14 mouse cellular contexts compared by ENCODE assay signal in genomic region chr13:42298302-42298701, GRCm38 (mm10). TPM values are rescaled to one million over a fixed set of nuclear protein-coding genes. Genes with fewer than 3 reads are reported as not detected.
DNase-seq lines count a peak whose midpoint lies in the region; ATAC-seq lines count a peak whose summit lies in the region.
"Had no signal": no experiment of that assay in that cellular context is flagged by ENCODE, and none has a peak within 500 bp of the region (broad histone marks: within the 10 kb centered on the region; RNA-seq: fewer than 3 reads in every experiment).

No protein-coding gene starts in this region.

- H3K27me3 ChIP-seq in kidney, embryonic 14.5 days (ENCODE audit: control insufficient read depth, insufficient read depth, low read length): peaks cover 8% of the 10 kb centered on the region
- H3K27me3 ChIP-seq in forebrain, embryonic 13.5 days: peaks cover 31% of the 10 kb centered on the region

- WGBS in kidney, embryonic 14.5 days: 65% methylated on average over 8 of the region's 8 CpGs
- WGBS in forebrain, embryonic 13.5 days: 66% methylated on average over 8 of the region's 8 CpGs

- H3K9ac ChIP-seq in kidney, embryonic 14.5 days (ENCODE audit: low read depth, low read length): no peak overlapping the region
- no peak overlapping the region for H3K9ac ChIP-seq in forebrain, embryonic 13.5 days

- intact Hi-C loops in gastrocnemius, postnatal 14 days (cut with DNase I; ENCODE audit: low total_unique reads): no loop called here
- intact Hi-C loops in gastrocnemius, postnatal 36 days (cut with DNase I): no loop called here

- H3K9me3 ChIP-seq in kidney, embryonic 14.5 days (ENCODE audit: control insufficient read depth, low read length): no peaks in the 10 kb centered on the region
- H3K9me3 ChIP-seq in forebrain, embryonic 13.5 days (replicated peaks): no peaks in the 10 kb centered on the region

- H3K4me3 ChIP-seq in kidney, embryonic 14.5 days (ENCODE audit: low read length): no peak overlapping the region
- H3K4me3 ChIP-seq in forebrain, embryonic 13.5 days: no peak overlapping the region

- H3K4me2 ChIP-seq in kidney, embryonic 14.5 days (replicated peaks; ENCODE audit: low read depth, low read length): no peak overlapping the region
- H3K4me2 ChIP-seq in forebrain, embryonic 13.5 days: no peak overlapping the region

- no peak overlapping the region for H3K27ac ChIP-seq in kidney, embryonic 14.5 days (ENCODE audit: low read depth, low read length)
- H3K27ac ChIP-seq in forebrain, embryonic 13.5 days: no peak overlapping the region
- H3K27ac ChIP-seq: macrophage had no signal

- no peaks in the 10 kb centered on the region; the same call in 1 of the 2 replicates for H3K4me1 ChIP-seq in kidney, embryonic 14.5 days (ENCODE audit: control insufficient read depth, insufficient read depth, low read length)
- peaks cover 23% of the 10 kb centered on the region for H3K4me1 ChIP-seq in forebrain, embryonic 13.5 days

- DNase-seq in kidney, adult 18-20 months: peak; percentile 50
- peak; percentile 48 for DNase-seq in testis, postnatal 14 days (ENCODE audit: low spot score)
- DNase-seq in testis, postnatal 10 days (ENCODE audit: low spot score): no peak
- DNase-seq in heart, postnatal 4 days: peak; percentile 39
- no peak for DNase-seq in gastrocnemius, postnatal 14 days
- DNase-seq in gastrocnemius, postnatal 36 days: no peak
- DNase-seq: adrenal gland, postnatal 36 days; cerebellum, adult 11-12 months had no signal

- ATAC-seq in kidney, embryonic 14.5 days (ENCODE audit: low FRiP score, low TSS enrichment): no peak
- ATAC-seq in forebrain, embryonic 13.5 days: no peak
- ATAC-seq: CD4-positive, CD25-positive, alpha-beta regulatory T cell, adult 4 months; intestine, postnatal 0 days had no signal

- H3K36me3 ChIP-seq in kidney, embryonic 14.5 days (ENCODE audit: control insufficient read depth, insufficient read depth, low read length): no peaks in the 10 kb centered on the region
- no peaks in the 10 kb centered on the region for H3K36me3 ChIP-seq in forebrain, embryonic 13.5 days (ENCODE audit: poor library complexity, severe bottlenecking)

RNA-seq across cellular contexts. Expression of gene Edn1, which starts 3.0 kb away (rescaled TPM):
- 2.0 and 2.1 TPM in 2 replicates for polyA plus RNA-seq in kidney, embryonic 14.5 days (2014; fragmentation: Nextera tagmentation; extraction: Ambion mirVana)
- 10 to 100 TPM; 12.1 to 15.2 TPM for total RNA-seq in heart, postnatal 4 days (2021)
- polyA plus RNA-seq in forebrain, embryonic 13.5 days (2015; fragmentation: Nextera tagmentation; extraction: Ambion mirVana): 0.82 and 1.1 TPM in 2 replicates
- 1 to 10 TPM; 1.2 to 1.6 TPM for total RNA-seq in gastrocnemius, postnatal 14 days (2021)
- total RNA-seq in gastrocnemius, postnatal 36 days (2021): 1 to 10 TPM; 1.2 to 1.7 TPM
- total RNA-seq: neutrophil, adult 5-6 weeks had no signal
- polyA plus RNA-seq: CD4-positive, CD25-positive, alpha-beta regulatory T cell, adult 4 months had no signal

Comparison
In these comparisons a context has a peak if more than half of its experiments do, and no peak if none do; other contexts are left out.
1. DNase-seq: peak in kidney, adult 18-20 months (single experiment), testis, postnatal 14 days (single experiment) and heart, postnatal 4 days (single experiment); none in testis, postnatal 10 days (single experiment), gastrocnemius, postnatal 14 days (single experiment) and gastrocnemius, postnatal 36 days (0 of 2).
2. RNA of gene Edn1, which starts 3.0 kb away (total RNA-seq): 12.1 to 15.2 TPM in heart, postnatal 4 days; 1.2 to 1.7 TPM in gastrocnemius, postnatal 36 days and 1.2 to 1.6 TPM in gastrocnemius, postnatal 14 days; every median in the first group is over 4 times any median in the second.